Mouse (Mus musculus): ENCODE data around the gene Prkag2. TPM values are rescaled to one million over a fixed set of nuclear protein-coding genes. Genes with fewer than 3 reads are reported as not detected.
"Not testable (repeated sequence)": the region's sequence is repeated elsewhere in the genome, so short reads cannot be mapped to it uniquely, and the experiment has no call there.

The Prkag2 gene
- polyA plus RNA-seq, 1 experiment from 2014 or later = 7.2 TPM

GRCm38 (mm10) chr5:24822781-24823180, 277.7 kb downstream of the Prkag2 start:
- 87% methylated on average over 3 of the region's 3 CpGs for WGBS (ENCODE audit: insufficient replicate concordance)

GRCm38 (mm10) chr5:24822231-24822630, 278.2 kb downstream of the Prkag2 start:
- H3K27me3 ChIP-seq (replicated peaks); H3K4me3 ChIP-seq; H3K27ac ChIP-seq; H3K9me3 ChIP-seq (replicated peaks); H3K4me2 ChIP-seq; ATAC-seq; H3K9ac ChIP-seq: not testable (repeated sequence)
- 88% methylated on average over 3 of the region's 3 CpGs for WGBS (ENCODE audit: insufficient replicate concordance)
- Histone ChIP-seq H3K36me3 (peaks cover 17% of the 10 kb centered on the region), H3K4me1 (peaks cover 40% of the 10 kb centered on the region)

More at GRCm38 (mm10) chr5:24822781-24823180, 277.7 kb downstream of the Prkag2 start:
- H3K4me3 ChIP-seq = no peak overlapping the region
- H3K27me3 ChIP-seq (replicated peaks) = no peaks in the 10 kb centered on the region
- H3K9me3 ChIP-seq (replicated peaks) = no peaks in the 10 kb centered on the region
- no peak overlapping the region for H3K27ac ChIP-seq
- no peak overlapping the region for H3K4me2 ChIP-seq
- ATAC-seq = no peak
- H3K4me1 ChIP-seq = peaks cover 45% of the 10 kb centered on the region
- peaks cover 12% of the 10 kb centered on the region for H3K36me3 ChIP-seq
- no peak overlapping the region for H3K9ac ChIP-seq

DNA sequence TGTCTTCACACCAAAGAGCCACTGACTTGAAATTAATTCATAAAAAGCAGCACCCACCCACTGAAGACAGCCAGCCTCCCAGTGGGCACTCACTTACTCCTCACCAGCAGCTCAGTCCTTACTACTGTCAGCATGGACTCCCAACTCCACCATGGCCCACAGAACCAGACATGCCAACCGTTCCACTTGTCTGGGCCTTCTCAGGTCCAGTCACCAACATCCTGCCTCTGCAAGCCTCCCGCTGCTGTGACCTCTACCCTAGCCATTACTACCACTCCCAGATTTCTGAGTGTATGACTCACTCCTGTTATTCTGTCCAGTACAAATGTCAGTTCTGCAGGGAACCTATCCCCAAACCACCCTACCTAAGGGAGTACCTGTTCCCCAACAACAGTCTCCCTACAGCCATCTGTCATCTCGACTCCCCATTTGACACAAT, 279.0 kb downstream of the Prkag2 start:
- ATAC-seq = 0 out of 2 replicates have a peak, but pooled peaks have one; percentile 30
- WGBS (ENCODE audit: insufficient replicate concordance) = 69% methylated on average over 3 of the region's 3 CpGs
- H3K27ac ChIP-seq = 0 out of 2 replicates have a peak overlapping the region, but pooled peaks have one; percentile 40
- no peak overlapping the region for H3K9ac ChIP-seq
- H3K27me3 ChIP-seq (replicated peaks) = no peaks in the 10 kb centered on the region
- peaks cover 32% of the 10 kb centered on the region for H3K4me1 ChIP-seq
- H3K36me3 ChIP-seq = peaks cover 26% of the 10 kb centered on the region
- no peak overlapping the region for H3K4me2 ChIP-seq
- no peak overlapping the region for H3K4me3 ChIP-seq
- H3K9me3 ChIP-seq (replicated peaks) = no peaks in the 10 kb centered on the region

DNA sequence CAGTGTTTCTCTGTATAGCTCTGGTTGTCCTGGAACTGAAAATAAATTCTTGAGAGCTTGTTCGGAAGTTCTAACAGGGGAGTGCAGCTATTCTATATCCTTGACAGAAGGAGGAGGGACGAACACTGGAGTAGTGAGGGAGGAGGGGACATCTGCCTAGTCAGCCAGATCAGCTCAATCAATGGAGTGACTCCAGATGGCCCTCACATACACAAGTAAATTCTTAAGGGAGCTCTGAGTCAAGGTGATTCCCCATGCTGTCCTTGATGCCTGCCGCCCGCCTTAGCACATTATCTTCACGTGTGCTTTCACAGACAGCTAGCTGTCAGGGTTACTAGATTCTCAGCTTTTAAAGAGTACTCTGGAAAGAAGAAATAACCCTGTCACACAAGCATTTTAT, 279.8 kb downstream of the Prkag2 start:
- 73% methylated on average over 5 of the region's 5 CpGs for WGBS (ENCODE audit: insufficient replicate concordance)
- H3K27ac ChIP-seq = no peak overlapping the region
- H3K4me3 ChIP-seq = no peak overlapping the region
- H3K36me3 ChIP-seq = peaks cover 33% of the 10 kb centered on the region
- H3K4me1 ChIP-seq = peaks cover 24% of the 10 kb centered on the region
- no peak overlapping the region for H3K9ac ChIP-seq
- no peak overlapping the region for H3K4me2 ChIP-seq
- no peaks in the 10 kb centered on the region for H3K9me3 ChIP-seq (replicated peaks)
- H3K27me3 ChIP-seq (replicated peaks) = no peaks in the 10 kb centered on the region
- ATAC-seq = no peak

DNA sequence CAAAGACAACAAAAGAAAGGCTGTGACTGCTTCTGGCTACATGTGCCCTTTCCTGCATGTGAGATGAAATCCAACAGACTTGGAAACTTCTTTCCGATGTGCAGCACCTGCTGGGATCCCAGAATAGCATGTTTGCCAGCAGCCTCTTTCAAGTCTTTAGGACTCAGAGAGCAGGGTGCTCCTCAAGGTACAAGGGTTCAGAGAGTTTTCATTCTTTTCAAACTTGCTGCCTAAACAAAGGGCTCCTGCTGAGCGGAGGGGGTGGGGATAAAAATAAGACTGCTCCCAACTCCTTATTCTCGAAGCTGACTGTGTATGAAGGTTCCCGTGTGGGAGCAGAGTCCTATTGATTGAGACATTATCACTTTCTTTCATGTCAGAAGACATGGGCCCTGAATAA, 283.3 kb downstream of the Prkag2 start:
- no peaks in the 10 kb centered on the region for H3K27me3 ChIP-seq (replicated peaks)
- no peak overlapping the region for H3K27ac ChIP-seq
- WGBS (ENCODE audit: insufficient replicate concordance) = 82% methylated on average over 4 of the region's 4 CpGs
- no peaks in the 10 kb centered on the region for H3K9me3 ChIP-seq (replicated peaks)
- H3K9ac ChIP-seq = no peak overlapping the region
- H3K36me3 ChIP-seq = peaks cover 65% of the 10 kb centered on the region
- peaks cover 6% of the 10 kb centered on the region; the same call in 1 of the 2 replicates for H3K4me1 ChIP-seq
- no peak overlapping the region for H3K4me3 ChIP-seq
- no peak overlapping the region for H3K4me2 ChIP-seq
- no peak for ATAC-seq

- H3K4me2 ChIP-seq = no peak overlapping the region
- 80% methylated on average over 3 of the region's 3 CpGs for WGBS (ENCODE audit: insufficient replicate concordance)
These were observed 286.5 kb downstream of the Prkag2 start for GRCm38 (mm10) chr5:24813946-24814345.

GRCm38 (mm10) chr5:24813005-24813404, 287.4 kb downstream of the Prkag2 start:
- H3K27ac ChIP-seq = no peak overlapping the region
- H3K27me3 ChIP-seq (replicated peaks) = no peaks in the 10 kb centered on the region
- WGBS (ENCODE audit: insufficient replicate concordance) = 73% methylated on average over 4 of the region's 4 CpGs
- H3K4me1 ChIP-seq = no peaks in the 10 kb centered on the region
- no peak overlapping the region for H3K9ac ChIP-seq
- H3K4me3 ChIP-seq = no peak overlapping the region
- H3K9me3 ChIP-seq (replicated peaks) = no peaks in the 10 kb centered on the region
- H3K4me2 ChIP-seq = no peak overlapping the region
- H3K36me3 ChIP-seq = peaks cover 92% of the 10 kb centered on the region
- ATAC-seq = no peak

More at GRCm38 (mm10) chr5:24813946-24814345, 286.5 kb downstream of the Prkag2 start:
- Histone ChIP-seq H3K4me3 (no peak overlapping the region), H3K27me3 (replicated peaks) (no peaks in the 10 kb centered on the region), H3K9ac (no peak overlapping the region), H3K27ac (no peak overlapping the region), H3K36me3 (peaks cover 90% of the 10 kb centered on the region), H3K9me3 (replicated peaks) (no peaks in the 10 kb centered on the region), H3K4me1 (no peaks in the 10 kb centered on the region)
- no peak for ATAC-seq

Other genes with a start within 250 kb of the Prkag2 start
- not detected in 2 replicates for gene Galntl5, start 80.8 kb upstream of the Prkag2 start, polyA plus RNA-seq (2016; fragmentation: Nextera tagmentation; extraction: Ambion mirVana)
- 9.4 and 9.7 TPM in 2 replicates for gene Galnt11, start 121.3 kb upstream of the Prkag2 start, polyA plus RNA-seq (2016; fragmentation: Nextera tagmentation; extraction: Ambion mirVana)
- 1.8 TPM in 1 of 2 replicates, not detected in the other for gene E130116L18Rik, start 122.5 kb upstream of the Prkag2 start, polyA plus RNA-seq (2016; fragmentation: Nextera tagmentation; extraction: Ambion mirVana)